Mouse (Mus musculus) ES-E14 (cell line): ENCODE data around the gene Cst6.

ENCODE experiments used
- CHD2 ChIP-seq: IDR thresholded peaks from 2 replicates; pipeline ENCODE4 v1.6.1; 2014; ENCODE audit warnings: mild to moderate bottlenecking, low read depth, low read length, inconsistent platforms
- HCFC1 ChIP-seq: IDR thresholded peaks from 2 replicates; pipeline ENCODE4 v1.6.1; 2012; ENCODE audit warnings: low read length, inconsistent platforms, borderline replicate concordance; ENCODE audit not compliant: insufficient read depth
- ZC3H11A ChIP-seq: IDR thresholded peaks from 2 replicates; pipeline ENCODE4 v1.6.1; 2012; ENCODE audit warnings: low read depth, mild to moderate bottlenecking, inconsistent platforms, low read length, borderline replicate concordance
- ZNF384 ChIP-seq: IDR thresholded peaks from 2 replicates; pipeline ENCODE4 v1.6.1; 2012; ENCODE audit warnings: low read depth, low read length, inconsistent platforms

- TF ChIP-seq CHD2 (no peak), HCFC1 (no peak), ZC3H11A (no peak), ZNF384 (no peak)
Measured at GRCm38 (mm10) chr19:5323801-5324200, 25.6 kb downstream of the Cst6 start.
